Mouse (Mus musculus): ENCODE measurements around the gene Sacs. TPM values are rescaled to one million over a fixed set of nuclear protein-coding genes. Genes with fewer than 3 reads are reported as not detected.
A peak's percentile ranks its signal among the peaks of the same experiment; 100 is the strongest.

The Sacs gene
- total RNA-seq, 4 experiments from 2014 or later, result 21.1 to 33.7 (median 25.7) TPM

DNA sequence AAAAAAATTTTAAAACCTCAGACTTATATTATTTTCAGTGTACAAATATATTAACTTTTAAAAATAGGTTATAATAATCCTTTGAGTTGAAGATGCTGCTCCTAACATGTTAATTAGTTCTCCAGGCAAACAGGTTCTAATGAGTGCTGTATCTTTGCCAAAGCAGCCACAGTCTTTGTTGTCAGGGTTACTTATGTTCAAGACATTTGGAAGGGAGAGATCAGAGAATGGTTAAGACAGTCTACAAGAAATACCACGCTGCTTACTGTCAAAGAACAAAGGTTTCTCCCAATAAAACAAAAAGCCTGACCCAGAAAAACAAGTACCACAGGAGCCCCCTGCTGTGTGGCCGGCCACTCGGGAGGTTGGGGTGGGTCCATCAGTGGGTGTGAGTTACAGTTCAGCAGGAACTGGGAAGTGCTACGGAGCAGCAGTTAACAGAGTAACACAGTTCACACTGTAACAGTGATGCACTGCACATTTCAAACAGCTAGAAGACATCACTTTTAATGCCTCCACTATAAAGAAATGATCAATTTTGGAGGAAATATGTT is 98.9 kb downstream of the Sacs start:
- no peak for DNase-seq (ENCODE audit: low spot score)

DNA sequence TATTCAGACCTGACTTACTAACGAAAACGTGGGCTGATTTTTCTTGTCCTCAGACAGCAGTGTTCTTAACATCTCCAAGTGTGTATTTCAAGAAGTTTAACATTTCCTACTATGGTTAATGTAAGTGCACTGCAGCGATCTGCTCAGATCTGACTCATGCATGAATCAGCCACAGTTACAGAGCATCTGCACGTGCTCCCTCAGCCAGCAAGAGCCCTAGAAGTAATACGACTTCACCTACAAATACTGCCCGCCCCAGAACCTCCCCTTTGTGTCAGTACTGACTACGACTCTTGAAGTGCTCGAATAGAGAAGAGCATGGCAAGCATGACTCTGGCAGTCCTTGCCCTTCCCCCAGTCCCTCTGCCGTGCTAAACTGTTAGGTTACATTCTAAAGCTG is 100.5 kb downstream of the Sacs start:
- no peak for DNase-seq (ENCODE audit: low spot score)

DNA sequence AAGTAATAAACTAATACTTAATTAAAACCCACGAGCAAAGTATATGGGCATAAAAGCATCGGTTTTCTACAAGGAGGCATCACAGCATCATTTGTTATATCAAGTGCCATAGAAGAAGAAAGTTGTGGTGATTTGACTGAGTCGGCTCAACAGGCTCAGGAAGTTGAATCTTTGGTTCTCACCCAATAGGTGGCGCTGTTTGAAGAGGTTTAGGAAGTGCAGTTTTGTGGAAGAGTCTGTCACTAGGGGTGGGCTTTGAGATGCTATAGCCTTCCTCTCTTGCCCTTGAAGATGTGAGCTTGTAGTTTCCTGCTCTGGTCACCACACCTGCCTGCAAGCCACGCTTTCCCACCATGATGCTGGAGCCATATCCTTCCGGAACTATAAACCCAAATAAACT is 104.4 kb downstream of the Sacs start:
- no peak for DNase-seq (ENCODE audit: low spot score)

DNA sequence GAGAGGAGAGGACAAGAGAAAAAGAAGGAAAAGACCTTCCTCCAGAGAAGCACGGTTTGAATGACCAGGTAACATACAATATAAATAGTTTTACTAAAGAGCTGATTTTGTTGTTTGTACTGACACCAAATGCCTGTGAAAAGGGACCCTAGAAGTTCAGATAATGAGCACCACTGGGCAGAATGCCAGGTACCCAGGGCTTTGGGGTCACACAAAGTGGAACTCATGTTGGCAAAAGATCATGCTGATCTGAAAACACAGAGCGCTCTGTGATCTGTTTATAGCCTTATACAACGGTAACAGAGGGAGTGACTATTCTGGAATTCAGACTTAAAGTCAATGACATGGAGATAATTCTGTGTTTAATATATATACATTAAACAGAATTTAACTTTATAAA is 108.2 kb downstream of the Sacs start:
- peak; percentile 14 for DNase-seq (ENCODE audit: low spot score)

DNA sequence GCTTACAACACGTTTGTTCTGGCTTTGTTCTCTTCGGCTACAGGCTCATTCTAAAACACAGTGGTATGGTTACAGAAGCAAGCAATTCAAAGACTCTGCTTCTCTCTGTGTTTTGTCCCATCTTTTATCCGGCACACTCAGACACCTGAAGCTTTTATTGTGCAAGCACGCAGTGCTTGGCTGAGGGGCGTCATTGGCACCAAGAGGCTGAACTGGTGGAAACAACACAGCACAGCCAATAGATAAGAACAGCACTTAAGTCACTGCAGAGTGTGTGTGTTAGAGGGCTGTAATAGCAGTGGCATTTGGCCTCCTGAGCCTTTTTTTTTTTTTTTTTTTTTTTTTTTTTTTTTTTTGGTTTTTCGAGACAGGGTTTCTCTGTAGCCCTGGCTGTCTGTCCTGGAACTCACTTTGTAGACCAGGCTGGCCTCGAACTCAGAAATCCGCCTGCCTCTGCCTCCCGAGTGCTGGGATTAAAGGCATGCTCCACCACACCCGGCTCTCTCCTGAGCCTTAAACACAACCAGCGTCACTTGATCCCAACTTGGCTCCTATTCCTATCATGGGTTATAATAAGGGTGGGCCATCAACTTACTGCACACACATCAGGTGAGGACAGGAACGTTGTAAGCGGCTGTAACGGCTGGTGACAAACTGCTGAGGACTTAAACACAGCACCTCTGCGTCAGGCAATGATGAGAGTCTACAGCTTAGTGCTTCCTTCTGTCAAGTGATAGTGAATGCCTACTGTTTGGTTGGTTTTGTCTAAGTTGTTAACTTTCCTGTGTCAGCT is 114.5 kb downstream of the Sacs start:
- DNase-seq (ENCODE audit: low spot score), result no peak

DNA sequence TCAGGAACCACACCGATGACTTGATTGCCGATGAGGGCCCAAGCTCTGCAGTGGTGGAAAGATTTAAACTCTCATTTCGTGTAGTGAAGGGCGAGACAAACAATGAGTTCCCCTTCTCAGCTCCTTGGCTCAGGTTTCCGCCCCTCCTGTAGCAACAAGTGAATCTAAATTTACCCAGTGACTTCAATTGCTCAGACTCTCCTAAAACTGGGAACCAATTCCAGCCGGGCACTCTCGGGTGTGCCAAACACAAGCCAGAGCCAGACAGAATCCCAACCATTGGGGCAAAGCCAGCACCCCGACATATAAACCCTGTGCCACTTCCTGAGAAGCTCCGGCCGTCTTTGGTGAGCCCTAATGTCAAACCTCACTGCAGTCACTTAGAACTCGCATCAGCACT is 120.1 kb downstream of the Sacs start, which contains the start of gene Sgcg:
TSS of gene Sgcg (minus strand) at position 139 of the 400 bp plus-strand sequence.
- peak; percentile 61 for DNase-seq (ENCODE audit: low spot score)

DNA sequence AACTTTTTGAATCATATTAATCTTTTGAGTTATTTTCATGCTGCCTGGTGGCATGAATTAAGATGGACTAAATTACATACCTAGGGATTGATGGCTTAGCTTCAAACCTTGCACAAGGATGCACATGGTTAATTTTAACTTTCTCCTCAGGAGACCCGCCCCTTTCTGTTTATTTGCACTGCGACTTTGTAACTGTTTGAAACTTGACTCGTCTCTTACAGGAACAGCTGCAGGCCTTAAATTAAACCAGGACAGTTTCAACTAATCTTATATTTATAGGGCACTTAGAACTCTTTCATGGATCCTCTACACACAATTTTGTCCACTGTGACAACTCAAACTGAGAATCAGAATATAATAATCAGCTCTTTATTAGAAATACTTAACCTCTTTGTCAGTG is 120.8 kb downstream of the Sacs start:
- DNase-seq (ENCODE audit: low spot score), result no peak

DNA sequence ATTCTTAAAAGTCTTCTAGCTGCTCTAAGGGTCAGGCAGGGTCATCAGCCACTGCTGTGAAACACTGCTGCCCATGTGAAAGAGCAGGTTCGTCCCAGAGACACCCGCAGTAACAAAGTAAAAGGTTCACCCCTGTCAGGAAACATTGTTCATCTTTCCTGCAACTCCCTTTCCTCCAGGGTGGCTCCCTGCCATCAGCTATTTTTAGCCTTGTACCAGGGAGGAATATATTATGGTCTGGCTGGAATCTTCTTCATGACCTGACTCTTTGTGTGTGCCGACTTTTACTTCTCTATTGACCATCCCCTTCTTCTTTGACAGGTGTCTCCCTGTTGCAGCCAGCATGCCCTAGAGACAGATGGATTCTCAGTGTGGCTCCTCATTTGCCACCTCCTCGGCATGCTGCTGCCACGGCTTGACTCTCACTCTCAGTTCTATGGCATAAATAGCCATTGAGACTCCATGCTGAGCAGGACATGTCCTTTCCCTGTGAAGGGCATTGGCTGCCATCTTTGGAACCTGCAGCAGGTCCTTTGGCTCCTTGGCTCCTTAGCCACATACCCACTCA is 129.7 kb downstream of the Sacs start:
- DNase-seq (ENCODE audit: low spot score), result peak; percentile 41

DNA sequence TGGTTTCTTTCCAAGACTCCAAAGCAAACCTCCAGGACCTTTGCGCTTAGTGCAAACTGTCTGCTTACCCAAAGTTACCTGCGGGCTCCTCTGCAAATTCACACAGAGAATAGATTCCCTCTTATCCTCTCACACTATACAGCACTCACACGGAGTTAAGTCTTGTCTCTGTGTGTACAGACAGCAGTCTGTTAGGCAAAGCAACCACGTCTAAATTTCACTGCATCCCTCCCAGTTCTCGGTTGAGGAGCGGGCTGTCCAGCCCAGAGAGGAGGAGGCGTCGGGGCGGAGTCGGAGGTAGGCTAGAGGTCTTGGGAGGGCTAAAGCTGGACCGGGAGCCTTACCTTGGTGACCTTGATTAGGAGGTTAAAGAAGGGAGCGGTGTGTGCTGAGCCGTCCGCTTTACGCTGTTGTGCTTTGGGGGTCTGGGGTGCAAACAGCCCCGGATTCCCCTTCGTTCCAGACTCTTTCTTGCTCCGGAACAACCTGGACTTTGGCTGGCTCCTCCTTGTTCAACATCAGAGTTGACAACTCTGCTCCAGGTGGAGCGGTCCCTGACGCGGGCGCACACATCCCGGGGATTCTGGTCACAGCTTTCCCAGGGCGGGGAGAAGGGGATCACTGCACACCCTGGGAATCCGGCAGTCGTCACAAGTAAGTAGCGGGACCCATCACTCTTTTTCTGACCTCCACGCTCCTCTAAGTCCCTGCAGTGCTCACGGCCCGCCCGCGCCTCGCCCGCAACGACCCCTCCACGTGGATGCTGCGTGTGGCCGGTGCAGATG is 136.3 kb downstream of the Sacs start:
- no peak for DNase-seq (ENCODE audit: low spot score)

DNA sequence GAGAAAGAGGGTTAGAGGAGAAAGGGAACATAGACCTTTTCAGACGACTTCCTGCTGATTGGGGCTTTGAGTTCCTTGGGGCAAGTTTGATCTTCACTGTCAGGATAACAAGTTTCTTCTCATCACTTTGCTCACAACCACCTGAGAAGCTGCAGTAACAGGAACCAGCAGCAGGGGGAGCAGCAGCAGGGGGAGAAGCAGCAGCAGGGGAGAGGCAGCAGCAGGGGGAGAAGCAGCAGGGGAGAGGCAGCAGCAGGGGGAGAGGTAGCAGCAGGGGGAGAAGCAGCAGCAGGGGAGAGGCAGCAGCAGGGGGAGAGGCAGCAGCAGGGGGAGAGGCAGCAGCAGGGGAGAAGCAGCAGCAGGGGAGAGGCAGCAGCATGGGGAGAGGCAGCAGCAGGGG is 139.0 kb downstream of the Sacs start:
- DNase-seq (ENCODE audit: low spot score), result no peak

DNA sequence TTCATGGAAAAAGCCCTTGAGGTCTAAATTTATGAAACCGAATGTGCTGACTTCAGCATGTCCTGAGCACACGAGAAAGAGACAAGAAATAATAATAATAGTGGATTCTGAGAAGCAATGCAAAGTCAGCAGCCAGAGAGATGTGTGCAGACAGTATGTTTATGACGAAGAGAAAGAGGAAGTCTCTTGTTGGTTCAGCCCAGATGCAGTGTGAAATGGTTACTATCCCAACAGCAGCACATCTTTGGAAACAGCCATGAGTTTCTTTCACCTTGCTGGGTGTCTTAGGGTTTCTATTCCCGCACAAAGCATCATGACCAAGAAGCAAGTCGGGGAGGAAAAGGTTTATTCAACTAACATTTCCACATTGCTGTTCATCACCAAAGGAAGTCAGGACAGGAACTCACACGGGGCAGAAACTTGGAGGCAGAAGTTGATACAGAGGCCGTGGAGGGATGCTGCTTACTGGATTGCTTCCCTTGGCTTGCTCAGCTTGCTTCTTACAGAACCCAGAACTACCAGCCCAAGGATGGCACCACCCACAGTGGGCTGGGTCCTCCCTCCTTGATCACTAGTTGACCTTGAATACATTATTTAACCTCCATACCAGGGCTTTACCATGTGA is 140.5 kb downstream of the Sacs start:
- no peak for DNase-seq (ENCODE audit: low spot score)

DNA sequence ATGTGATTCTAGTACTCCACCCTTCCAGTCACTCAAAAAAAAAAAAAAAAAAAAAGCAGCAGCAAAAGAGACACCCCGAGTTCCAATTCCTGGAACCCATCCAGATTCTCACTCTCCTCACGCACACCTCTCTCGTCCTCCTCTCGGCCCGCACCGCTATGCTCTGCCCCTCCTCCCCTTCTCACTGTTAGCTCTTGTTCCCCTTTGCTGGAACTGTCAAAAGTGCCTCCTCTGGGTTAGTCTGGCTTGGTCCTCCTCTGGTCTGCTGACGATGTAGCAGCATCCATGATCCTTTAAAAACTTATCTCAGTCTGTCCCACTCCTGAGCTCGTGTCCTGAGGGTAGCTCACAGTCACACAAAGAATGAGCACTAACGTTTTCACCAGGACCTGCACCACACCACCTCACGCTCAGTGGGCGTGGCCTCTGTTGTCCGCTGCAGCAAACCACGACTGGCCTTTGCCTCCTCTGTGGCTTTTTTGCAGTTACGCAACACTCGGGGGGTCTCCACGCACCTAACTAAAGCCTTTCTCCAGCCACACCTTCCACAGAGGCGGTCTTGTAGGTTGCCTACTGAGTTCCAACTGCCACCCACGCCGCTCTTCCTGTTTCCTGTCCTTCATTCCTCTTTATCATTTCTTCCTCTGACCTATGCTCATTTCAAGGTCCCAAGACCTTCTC is 150.5 kb downstream of the Sacs start:
- no peak for DNase-seq (ENCODE audit: low spot score)

Other genes with a start within 250 kb of the Sacs start
- 1 to 10 TPM; 2.5 to 5.3 (median 3.7) TPM for gene Tnfrsf19, start 92.0 kb upstream of the Sacs start, total RNA-seq (2022)
- 100 to 1,000 TPM; 202 to 221 (median 214) TPM for gene Sgcg, start 120.0 kb downstream of the Sacs start, total RNA-seq (2022)
- gene Arl11, start 171.3 kb downstream of the Sacs start, total RNA-seq (2022), result under 1 TPM; 0.47 to 0.86 (median 0.79) TPM
- 1 to 10 TPM; 1.3 to 1.6 (median 1.4) TPM for gene Ebpl, start 222.0 kb downstream of the Sacs start, total RNA-seq (2022)

All from heart, adult 8-10 months (tissue).